Mouse (Mus musculus) adrenal gland, postnatal 25 days (tissue): Measurements from ENCODE around the gene Safb2. TPM values are rescaled to one million over a fixed set of nuclear protein-coding genes. Genes with fewer than 3 reads are reported as not detected.
A peak's percentile ranks its signal among the peaks of the same experiment; 100 is the strongest.

Source experiments
- DNase-seq: peaks from one replicate; pipeline ENCODE4 v3.0.0; 2021; ENCODE audit warnings: mixed read lengths
- total RNA-seq: library from RNA; stranded (reverse); gene quantifications from 2 replicates; pipeline ENCODE4 v1.2.3, GENCODE M21; 2021

Gene Safb2
- total RNA-seq, 1 experiment from 2014 or later, result 168 TPM

- DNase-seq, result no peak
Measured at GRCm38 (mm10) chr17:56559386-56559785, 25.0 kb downstream of the Safb2 start.

- peak; percentile 72 for DNase-seq
Measured at GRCm38 (mm10) chr17:56558448-56558847, 25.9 kb downstream of the Safb2 start.

GRCm38 (mm10) chr17:56554122-56554551, 30.2 kb downstream of the Safb2 start, which contains the start of gene Gm20219:
TSS of gene Gm20219 (minus strand) at chr17:56554387.
- no peak for DNase-seq

- DNase-seq, result peak; percentile 65
Measured at GRCm38 (mm10) chr17:56552781-56553363, 31.5 kb downstream of the Safb2 start.

- DNase-seq, result no peak
Measured at GRCm38 (mm10) chr17:56551841-56552581, 32.4 kb downstream of the Safb2 start.

GRCm38 (mm10) chr17:56550784-56551475, 33.5 kb downstream of the Safb2 start:
- DNase-seq, result no peak

GRCm38 (mm10) chr17:56548605-56549105, 35.7 kb downstream of the Safb2 start:
- DNase-seq, result no peak

GRCm38 (mm10) chr17:56547846-56548604, 36.4 kb downstream of the Safb2 start:
- no peak for DNase-seq

- DNase-seq, result no peak
Measured at GRCm38 (mm10) chr17:56547116-56547845, 37.1 kb downstream of the Safb2 start.

- DNase-seq, result no peak
Measured at GRCm38 (mm10) chr17:56546576-56546975, 37.8 kb downstream of the Safb2 start.

- DNase-seq, result no peak
Measured at GRCm38 (mm10) chr17:56545945-56546344, 38.4 kb downstream of the Safb2 start.

GRCm38 (mm10) chr17:56544699-56545387, 39.5 kb downstream of the Safb2 start:
- no peak for DNase-seq

- no peak for DNase-seq
Measured at GRCm38 (mm10) chr17:56543684-56544224, 40.6 kb downstream of the Safb2 start.

- no peak for DNase-seq
Measured at GRCm38 (mm10) chr17:56542736-56543135, 41.6 kb downstream of the Safb2 start.

GRCm38 (mm10) chr17:56540562-56540975, 43.8 kb downstream of the Safb2 start:
- no peak for DNase-seq

- no peak for DNase-seq
Measured at GRCm38 (mm10) chr17:56537912-56538311, 46.5 kb downstream of the Safb2 start.

GRCm38 (mm10) chr17:56536874-56537273, 47.5 kb downstream of the Safb2 start:
- no peak for DNase-seq

- DNase-seq, result no peak
Measured at GRCm38 (mm10) chr17:56536192-56536591, 48.2 kb downstream of the Safb2 start.

- no peak for DNase-seq
Measured at GRCm38 (mm10) chr17:56524943-56525342, 59.4 kb downstream of the Safb2 start.

- no peak for DNase-seq
Measured at GRCm38 (mm10) chr17:56522744-56523143, 61.6 kb downstream of the Safb2 start.
